Mouse (Mus musculus): ENCODE results near the gene Olfr143.

Olfr143 gene

GRCm38 (mm10) chr9:38252474-38252873 lies at the start of gene Olfr143:
Gene Olfr143 (plus strand): TSS chr9:38252774.
- DNase-seq (ENCODE audit: low read depth, low spot score) = no peak

DNA sequence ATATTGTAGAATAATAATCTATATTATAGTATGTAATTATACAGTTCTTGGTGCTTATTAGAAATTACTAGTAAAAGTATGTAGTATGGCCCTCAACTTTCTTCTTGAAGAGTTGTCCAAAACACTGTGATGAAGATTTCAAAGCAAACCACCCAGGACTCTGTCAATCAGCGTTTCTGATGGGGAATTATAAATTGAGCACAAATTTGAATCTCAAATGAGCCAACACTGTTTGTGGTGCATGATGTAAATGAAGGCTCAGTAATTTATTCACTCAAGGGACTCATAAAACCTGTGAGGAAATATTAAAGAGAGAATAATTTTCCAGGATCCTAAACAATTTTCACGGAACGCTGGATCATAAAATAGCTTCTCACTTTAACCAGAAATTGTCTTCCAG lies 44.5 kb upstream of the Olfr143 start, which contains the start of gene Olfr893:
Olfr893 (plus strand) TSS at position 301 of the 400 bp plus-strand sequence.
- no peak for DNase-seq (ENCODE audit: low read depth, low spot score)

- DNase-seq (ENCODE audit: low read depth, low spot score) = no peak
Observed at GRCm38 (mm10) chr9:38217755-38218154, 34.8 kb upstream of the Olfr143 start, which contains the start of gene Olfr894. Gene Olfr894 (plus strand): TSS chr9:38218055.

DNA sequence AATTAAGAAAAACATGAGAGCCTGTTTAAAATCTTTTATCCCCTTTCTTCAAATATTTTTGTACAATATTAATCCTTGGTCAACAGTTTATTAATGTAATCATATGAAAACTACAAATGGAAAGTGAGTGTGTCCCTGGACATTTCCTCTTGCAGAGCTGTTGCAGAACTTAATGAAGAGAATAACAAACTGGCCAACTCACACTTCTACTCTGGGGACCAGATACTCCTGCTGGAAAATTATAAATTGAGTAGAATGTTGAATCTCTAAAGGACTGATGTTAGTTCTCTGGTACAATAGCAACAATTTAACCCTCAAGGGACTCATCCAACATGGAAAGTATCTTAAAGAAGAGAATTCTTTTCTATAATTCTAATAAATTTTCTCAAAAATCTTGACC lies 15.0 kb downstream of the Olfr143 start, which contains the start of gene Olfr895:
Olfr895 (plus strand) TSS at position 301 of the 400 bp plus-strand sequence.
- no peak for DNase-seq (ENCODE audit: low read depth, low spot score)

- no peak for DNase-seq (ENCODE audit: low read depth, low spot score)
Observed at GRCm38 (mm10) chr9:38290807-38291206, 38.2 kb downstream of the Olfr143 start, which contains the start of gene Olfr896-ps1. Gene Olfr896-ps1 (plus strand): TSS chr9:38291107.
